Mouse (Mus musculus) c-Kit-positive CD71-positive TER-119-positive erythroid progenitor cells, embryonic 14.5 days (primary cell): ENCODE data around the gene Rap2a.

Source experiments
- DNase-seq: peaks from one replicate; pipeline ENCODE4 v3.0.0-alpha.2; 2013; ENCODE audit warnings: low spot score

Gene Rap2a

GRCm38 (mm10) chr14:120477982-120478568 is at the start of gene Rap2a:
TSS of gene Rap2a (plus strand) at chr14:120478444.
- peak; percentile 88 for DNase-seq

- DNase-seq = no peak
Measured at GRCm38 (mm10) chr14:120428497-120428896, 49.7 kb upstream of the Rap2a start.

GRCm38 (mm10) chr14:120432773-120433172 is 45.5 kb upstream of the Rap2a start:
- no peak for DNase-seq

- no peak for DNase-seq
Measured at GRCm38 (mm10) chr14:120433931-120434398, 44.3 kb upstream of the Rap2a start.

GRCm38 (mm10) chr14:120434831-120435230 is 43.4 kb upstream of the Rap2a start:
- no peak for DNase-seq

- DNase-seq = no peak
Measured at GRCm38 (mm10) chr14:120440716-120441115, 37.5 kb upstream of the Rap2a start.

- no peak for DNase-seq
Measured at GRCm38 (mm10) chr14:120441256-120441655, 37.0 kb upstream of the Rap2a start.

- DNase-seq = no peak
Measured at GRCm38 (mm10) chr14:120441836-120442235, 36.4 kb upstream of the Rap2a start.

- no peak for DNase-seq
Measured at GRCm38 (mm10) chr14:120454221-120454620, 24.0 kb upstream of the Rap2a start.

GRCm38 (mm10) chr14:120463938-120464727 is 14.1 kb upstream of the Rap2a start:
- DNase-seq = no peak

GRCm38 (mm10) chr14:120466816-120467215 is 11.4 kb upstream of the Rap2a start:
- no peak for DNase-seq

- DNase-seq = no peak
Measured at GRCm38 (mm10) chr14:120469126-120469790, 9.0 kb upstream of the Rap2a start.

GRCm38 (mm10) chr14:120476186-120476697 is 2.0 kb upstream of the Rap2a start:
- no peak for DNase-seq

GRCm38 (mm10) chr14:120477288-120477981 is 809 bp upstream of the Rap2a start:
- peak; percentile 90 for DNase-seq

GRCm38 (mm10) chr14:120478641-120479341 is 547 bp downstream of the Rap2a start:
- DNase-seq = peak; percentile 11

- no peak for DNase-seq
Measured at GRCm38 (mm10) chr14:120480341-120480900, 2.2 kb downstream of the Rap2a start.

GRCm38 (mm10) chr14:120480927-120481326 is 2.7 kb downstream of the Rap2a start:
- no peak for DNase-seq

GRCm38 (mm10) chr14:120484561-120484960 is 6.3 kb downstream of the Rap2a start:
- no peak for DNase-seq

- no peak for DNase-seq
Measured at GRCm38 (mm10) chr14:120496284-120496683, 18.0 kb downstream of the Rap2a start.

GRCm38 (mm10) chr14:120496827-120497226 is 18.6 kb downstream of the Rap2a start:
- no peak for DNase-seq

GRCm38 (mm10) chr14:120499096-120499495 is 20.9 kb downstream of the Rap2a start:
- DNase-seq = no peak
